Mouse (Mus musculus): Measurements from ENCODE around the gene Fubp3. TPM values are rescaled to one million over a fixed set of nuclear protein-coding genes. Genes with fewer than 3 reads are reported as not detected.
A peak's percentile ranks its signal among the peaks of the same experiment; 100 is the strongest.

Fubp3 gene
- polyA plus RNA-seq (2012; rRNA removed) = 23.6 and 34.7 TPM in 2 replicates

GRCm38 (mm10) chr2:31572051-31572914, at the start of gene Fubp3:
Gene Fubp3, plus strand, starts transcription at chr2:31572651.
- H3K4me1 ChIP-seq (ENCODE audit: control insufficient read depth, insufficient read depth, low read length) = peaks cover 5% of the 10 kb centered on the region; the same call in 1 of the 2 replicates
- H3K27me3 ChIP-seq (replicated peaks; ENCODE audit: control insufficient read depth, insufficient read depth, low read length) = no peaks in the 10 kb centered on the region
- peak within 1 kb of the TSS; percentile 88 for H3K4me3 ChIP-seq (ENCODE audit: insufficient read depth, low read depth, low read length)
- H3K27ac ChIP-seq (ENCODE audit: insufficient read depth, low read depth, low read length) = peak within 1 kb of the TSS; percentile 77
- WGBS = under 1% methylated on average over 51 of the region's 51 CpGs
- peak; percentile 96 for DNase-seq
- no peaks in the 10 kb centered on the region for H3K36me3 ChIP-seq (ENCODE audit: control insufficient read depth, insufficient read depth, low read length)
- no peak for TF ChIP-seq CTCF (conservative IDR thresholded peaks at IDR 0.05; ENCODE audit: insufficient read depth, insufficient read length, low read depth, low read length)
- no peak for TF ChIP-seq POLR2A (IDR thresholded peaks at IDR 0.05; ENCODE audit: low read depth, low read length)

- no peak for DNase-seq
- TF ChIP-seq CTCF (conservative IDR thresholded peaks at IDR 0.05; ENCODE audit: insufficient read depth, insufficient read length, low read depth, low read length) = no peak
- TF ChIP-seq POLR2A (IDR thresholded peaks at IDR 0.05; ENCODE audit: low read depth, low read length) = no peak
- WGBS = 71% methylated on average over 5 of the region's 5 CpGs
- H3K4me1 ChIP-seq (ENCODE audit: control insufficient read depth, insufficient read depth, low read length) = no peaks in the 10 kb centered on the region
- H3K27me3 ChIP-seq (replicated peaks; ENCODE audit: control insufficient read depth, insufficient read depth, low read length) = no peaks in the 10 kb centered on the region
- no peak overlapping the region for H3K4me3 ChIP-seq (ENCODE audit: insufficient read depth, low read depth, low read length)
- H3K36me3 ChIP-seq (ENCODE audit: control insufficient read depth, insufficient read depth, low read length) = no peaks in the 10 kb centered on the region
- no peak overlapping the region for H3K27ac ChIP-seq (ENCODE audit: insufficient read depth, low read depth, low read length)
Measured at GRCm38 (mm10) chr2:31524641-31525040, 47.8 kb upstream of the Fubp3 start.

DNA sequence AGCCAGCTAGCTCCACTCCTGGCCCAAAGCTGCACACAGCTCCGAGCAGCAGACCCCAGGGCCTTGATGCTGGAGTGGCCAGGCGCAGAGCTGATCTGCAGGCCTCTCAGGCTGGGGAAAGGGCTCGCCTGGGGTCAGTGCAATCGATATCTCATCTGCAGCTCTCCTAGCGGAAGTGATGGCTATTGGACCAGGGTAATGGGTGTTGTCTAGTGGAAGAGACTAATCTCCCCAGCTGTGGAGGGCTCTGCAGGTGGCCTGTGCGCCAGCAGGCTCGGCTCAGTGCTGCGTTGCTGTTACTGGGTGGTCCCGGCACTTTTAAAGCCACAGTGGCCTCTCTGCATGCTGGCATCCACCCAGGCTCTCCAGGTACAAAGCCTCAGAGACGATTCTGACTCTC, 46.7 kb upstream of the Fubp3 start:
- Histone ChIP-seq H3K27ac (ENCODE audit: insufficient read depth, low read depth, low read length) (no peak overlapping the region), H3K4me3 (ENCODE audit: insufficient read depth, low read depth, low read length) (no peak overlapping the region), H3K36me3 (ENCODE audit: control insufficient read depth, insufficient read depth, low read length) (no peaks in the 10 kb centered on the region), H3K4me1 (ENCODE audit: control insufficient read depth, insufficient read depth, low read length) (no peaks in the 10 kb centered on the region), H3K27me3 (replicated peaks; ENCODE audit: control insufficient read depth, insufficient read depth, low read length) (no peaks in the 10 kb centered on the region)
- WGBS = 49% methylated on average over 10 of the region's 10 CpGs
- DNase-seq = no peak
- TF ChIP-seq POLR2A (IDR thresholded peaks at IDR 0.05; ENCODE audit: low read depth, low read length) (no peak), CTCF (conservative IDR thresholded peaks at IDR 0.05; ENCODE audit: insufficient read depth, insufficient read length, low read depth, low read length) (no peak)

- Histone ChIP-seq H3K27ac (ENCODE audit: insufficient read depth, low read depth, low read length) (no peak overlapping the region), H3K4me3 (ENCODE audit: insufficient read depth, low read depth, low read length) (no peak overlapping the region), H3K27me3 (replicated peaks; ENCODE audit: control insufficient read depth, insufficient read depth, low read length) (no peaks in the 10 kb centered on the region), H3K36me3 (ENCODE audit: control insufficient read depth, insufficient read depth, low read length) (no peaks in the 10 kb centered on the region), H3K4me1 (ENCODE audit: control insufficient read depth, insufficient read depth, low read length) (no peaks in the 10 kb centered on the region)
- WGBS = 61% methylated on average over 5 of the region's 5 CpGs
- TF ChIP-seq CTCF (conservative IDR thresholded peaks at IDR 0.05; ENCODE audit: insufficient read depth, insufficient read length, low read depth, low read length) (no peak), POLR2A (IDR thresholded peaks at IDR 0.05; ENCODE audit: low read depth, low read length) (no peak)
- DNase-seq = no peak
Measured at GRCm38 (mm10) chr2:31530201-31530600, 42.2 kb upstream of the Fubp3 start.

DNA sequence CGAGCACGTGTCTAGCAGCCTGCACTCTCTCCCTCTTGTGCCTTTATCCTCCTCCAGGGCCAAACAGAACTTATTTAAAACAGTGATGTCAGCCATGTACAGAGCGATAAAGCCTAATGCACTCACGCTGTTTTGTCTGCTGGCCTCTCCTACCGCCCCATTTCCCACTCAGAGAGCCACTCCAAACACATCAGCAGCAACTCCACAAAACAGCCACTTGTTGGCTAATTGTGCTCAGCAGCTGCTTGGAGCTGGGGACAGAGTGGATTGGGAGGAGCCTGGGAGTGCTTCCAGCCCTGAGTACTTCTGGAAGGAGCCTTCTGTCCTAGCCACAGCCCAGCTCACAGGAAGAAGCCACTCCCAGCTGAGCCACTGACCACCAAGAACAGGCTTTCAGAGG, 35.4 kb upstream of the Fubp3 start:
- H3K27ac ChIP-seq (ENCODE audit: insufficient read depth, low read depth, low read length) = no peak overlapping the region
- no peaks in the 10 kb centered on the region for H3K36me3 ChIP-seq (ENCODE audit: control insufficient read depth, insufficient read depth, low read length)
- H3K27me3 ChIP-seq (replicated peaks; ENCODE audit: control insufficient read depth, insufficient read depth, low read length) = no peaks in the 10 kb centered on the region
- no peak overlapping the region for H3K4me3 ChIP-seq (ENCODE audit: insufficient read depth, low read depth, low read length)
- WGBS = 68% methylated on average over 5 of the region's 5 CpGs
- TF ChIP-seq CTCF (conservative IDR thresholded peaks at IDR 0.05; ENCODE audit: insufficient read depth, insufficient read length, low read depth, low read length) (no peak), POLR2A (IDR thresholded peaks at IDR 0.05; ENCODE audit: low read depth, low read length) (no peak)
- DNase-seq = no peak
- H3K4me1 ChIP-seq (ENCODE audit: control insufficient read depth, insufficient read depth, low read length) = no peaks in the 10 kb centered on the region

DNA sequence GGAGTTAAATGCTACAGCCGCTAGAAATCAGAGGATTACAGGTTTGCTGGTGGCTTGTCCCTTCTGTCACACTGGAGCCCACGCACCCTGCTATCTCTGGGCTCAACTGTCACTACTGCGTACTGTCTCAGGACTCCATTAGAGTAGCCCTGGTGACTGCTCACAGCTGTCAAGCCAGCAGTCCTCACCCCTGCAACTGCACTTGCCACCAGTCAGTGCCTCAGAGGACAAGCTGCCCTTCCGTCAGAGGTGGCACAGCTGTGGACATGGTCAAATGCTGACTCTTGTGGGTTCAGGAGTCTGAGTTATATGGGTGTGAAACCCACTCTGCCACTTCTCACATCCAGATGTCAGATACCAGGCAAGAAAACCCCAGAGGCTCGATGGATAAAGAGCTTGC, 33.7 kb upstream of the Fubp3 start:
- TF ChIP-seq CTCF (conservative IDR thresholded peaks at IDR 0.05; ENCODE audit: insufficient read depth, insufficient read length, low read depth, low read length) (no peak), POLR2A (IDR thresholded peaks at IDR 0.05; ENCODE audit: low read depth, low read length) (no peak)
- H3K27me3 ChIP-seq (replicated peaks; ENCODE audit: control insufficient read depth, insufficient read depth, low read length) = no peaks in the 10 kb centered on the region
- no peaks in the 10 kb centered on the region for H3K36me3 ChIP-seq (ENCODE audit: control insufficient read depth, insufficient read depth, low read length)
- no peaks in the 10 kb centered on the region for H3K4me1 ChIP-seq (ENCODE audit: control insufficient read depth, insufficient read depth, low read length)
- DNase-seq = no peak
- no peak overlapping the region for H3K4me3 ChIP-seq (ENCODE audit: insufficient read depth, low read depth, low read length)
- 62% methylated on average over 5 of the region's 5 CpGs for WGBS
- H3K27ac ChIP-seq (ENCODE audit: insufficient read depth, low read depth, low read length) = no peak overlapping the region

DNA sequence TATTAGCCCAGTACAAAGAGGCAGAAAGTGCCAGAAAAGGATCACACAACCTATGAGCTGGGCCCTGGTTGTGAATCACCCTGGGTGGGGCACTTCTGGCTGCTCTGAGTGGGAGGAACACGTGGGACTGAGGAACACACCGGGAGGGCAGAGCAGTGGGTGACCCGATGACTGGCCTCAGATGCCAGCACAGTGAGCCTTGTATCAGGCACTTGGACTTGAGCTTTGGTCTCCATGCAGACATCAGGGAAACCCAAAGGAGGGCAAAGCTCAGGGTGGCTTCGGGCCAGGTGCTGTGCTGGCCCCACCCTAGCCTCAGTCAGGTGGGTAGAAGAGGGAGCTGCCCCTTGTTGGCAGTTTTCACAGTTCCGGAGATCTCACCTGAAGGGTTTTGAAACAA, 30.9 kb upstream of the Fubp3 start:
- Histone ChIP-seq H3K4me1 (ENCODE audit: control insufficient read depth, insufficient read depth, low read length) (no peaks in the 10 kb centered on the region), H3K27ac (ENCODE audit: insufficient read depth, low read depth, low read length) (no peak overlapping the region), H3K4me3 (ENCODE audit: insufficient read depth, low read depth, low read length) (no peak overlapping the region), H3K36me3 (ENCODE audit: control insufficient read depth, insufficient read depth, low read length) (no peaks in the 10 kb centered on the region), H3K27me3 (replicated peaks; ENCODE audit: control insufficient read depth, insufficient read depth, low read length) (no peaks in the 10 kb centered on the region)
- TF ChIP-seq POLR2A (IDR thresholded peaks at IDR 0.05; ENCODE audit: low read depth, low read length) (no peak), CTCF (conservative IDR thresholded peaks at IDR 0.05; ENCODE audit: insufficient read depth, insufficient read length, low read depth, low read length) (no peak)
- peak; percentile 26 for DNase-seq
- WGBS = 40% methylated on average over 5 of the region's 5 CpGs

Data from kidney, adult 2 months (tissue).